Mouse (Mus musculus): ENCODE results near the gene Atp10b. TPM values are rescaled to one million over a fixed set of nuclear protein-coding genes. Genes with fewer than 3 reads are reported as not detected.

Atp10b gene
- polyA plus RNA-seq, 1 experiment: 2.2 TPM

DNA sequence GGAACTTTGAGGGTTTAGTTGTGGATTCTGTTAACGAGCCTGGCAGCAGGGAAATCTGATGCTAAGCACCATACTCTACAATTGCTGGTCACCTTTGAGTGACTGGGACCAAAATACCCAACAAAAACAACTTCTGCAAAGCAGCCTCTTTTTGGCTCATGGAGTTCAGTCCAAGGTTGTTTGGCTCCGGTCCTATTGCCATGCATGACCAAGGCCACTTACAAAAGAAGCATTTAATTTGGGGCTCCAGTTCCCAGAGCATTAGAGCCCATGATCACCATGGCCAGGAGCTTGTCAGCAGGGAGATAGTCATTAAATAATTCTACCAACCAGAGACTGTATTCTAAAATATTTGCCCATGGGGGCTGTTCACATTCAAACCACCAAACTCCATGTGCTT, 2.3 kb upstream of the Atp10b start:
- DNase-seq: peak; percentile 75
- TF ChIP-seq POLR2A (IDR thresholded peaks at IDR 0.05; ENCODE audit: low read depth, low read length): no peak
- no peak for TF ChIP-seq CTCF (conservative IDR thresholded peaks at IDR 0.05; ENCODE audit: insufficient read depth, insufficient read length, low read depth, low read length)
- Histone ChIP-seq H3K27me3 (replicated peaks; ENCODE audit: control insufficient read depth, insufficient read depth, low read length) (no peaks in the 10 kb centered on the region), H3K4me1 (ENCODE audit: control insufficient read depth, insufficient read depth, low read length) (peaks cover 3% of the 10 kb centered on the region; the same call in 1 of the 2 replicates), H3K4me3 (ENCODE audit: insufficient read depth, low read depth, low read length) (no peak overlapping the region), H3K27ac (ENCODE audit: insufficient read depth, low read depth, low read length) (no peak overlapping the region), H3K36me3 (ENCODE audit: control insufficient read depth, insufficient read depth, low read length) (no peaks in the 10 kb centered on the region)
- WGBS: 39% methylated on average over 2 of the region's 2 CpGs

DNA sequence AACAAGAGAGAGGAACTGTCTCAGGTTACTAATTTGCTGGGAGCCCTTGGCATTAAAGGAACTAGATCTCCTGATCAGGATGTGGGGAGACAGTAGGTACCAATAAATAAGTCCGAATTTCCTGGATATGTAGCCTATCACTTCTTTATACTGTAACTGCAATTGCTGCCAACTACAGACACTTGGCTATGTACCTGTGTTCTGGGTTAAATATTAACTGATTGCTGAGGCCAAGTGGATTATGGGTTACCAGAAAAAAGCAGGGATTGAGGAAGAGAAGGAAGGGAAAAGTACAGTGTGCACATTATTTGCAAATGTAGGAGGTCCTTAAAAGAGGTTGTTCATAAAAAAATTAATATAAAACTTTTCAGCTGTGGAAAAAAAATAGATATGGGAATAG, 1.3 kb upstream of the Atp10b start:
- Histone ChIP-seq H3K36me3 (ENCODE audit: control insufficient read depth, insufficient read depth, low read length) (no peaks in the 10 kb centered on the region), H3K4me1 (ENCODE audit: control insufficient read depth, insufficient read depth, low read length) (peaks cover 3% of the 10 kb centered on the region; the same call in 1 of the 2 replicates), H3K27ac (ENCODE audit: insufficient read depth, low read depth, low read length) (0 out of 2 replicates have a peak overlapping the region, but pooled peaks have one; percentile 22), H3K4me3 (ENCODE audit: insufficient read depth, low read depth, low read length) (no peak overlapping the region), H3K27me3 (replicated peaks; ENCODE audit: control insufficient read depth, insufficient read depth, low read length) (no peaks in the 10 kb centered on the region)
- TF ChIP-seq POLR2A (IDR thresholded peaks at IDR 0.05; ENCODE audit: low read depth, low read length): no peak
- TF ChIP-seq CTCF (conservative IDR thresholded peaks at IDR 0.05; ENCODE audit: insufficient read depth, insufficient read length, low read depth, low read length): no peak
- WGBS: 32% methylated on average over 1 of the region's 1 CpGs
- DNase-seq: peak; percentile 80

DNA sequence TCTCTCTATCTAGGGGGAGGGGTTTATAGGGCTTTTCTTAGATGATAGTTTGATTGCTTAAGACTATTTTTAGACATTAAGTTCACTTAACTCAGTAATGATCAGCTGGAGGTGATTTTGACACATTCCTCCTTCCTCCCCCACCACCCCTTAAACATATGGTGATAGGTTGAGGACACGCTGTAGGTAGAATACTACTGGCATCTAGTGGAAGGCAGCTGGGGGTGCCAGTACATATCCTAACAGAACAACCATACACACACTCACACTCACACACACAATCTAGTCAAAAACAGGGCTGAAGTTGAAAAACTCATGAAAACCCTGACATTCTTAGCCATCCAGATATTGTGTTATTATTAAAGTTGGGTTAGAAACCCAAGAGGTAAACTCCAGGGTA, 5.3 kb downstream of the Atp10b start:
- no peak for DNase-seq
- TF ChIP-seq CTCF (conservative IDR thresholded peaks at IDR 0.05; ENCODE audit: insufficient read depth, insufficient read length, low read depth, low read length) (0 out of 2 replicates have a peak, but pooled peaks have one; percentile 9), POLR2A (IDR thresholded peaks at IDR 0.05; ENCODE audit: low read depth, low read length) (no peak)
- no peak overlapping the region for H3K27ac ChIP-seq (ENCODE audit: insufficient read depth, low read depth, low read length)
- no peaks in the 10 kb centered on the region for H3K27me3 ChIP-seq (replicated peaks; ENCODE audit: control insufficient read depth, insufficient read depth, low read length)
- H3K4me1 ChIP-seq (ENCODE audit: control insufficient read depth, insufficient read depth, low read length): no peaks in the 10 kb centered on the region
- H3K4me3 ChIP-seq (ENCODE audit: insufficient read depth, low read depth, low read length): no peak overlapping the region
- no peaks in the 10 kb centered on the region for H3K36me3 ChIP-seq (ENCODE audit: control insufficient read depth, insufficient read depth, low read length)
- WGBS: 86% methylated on average over 1 of the region's 1 CpGs

DNA sequence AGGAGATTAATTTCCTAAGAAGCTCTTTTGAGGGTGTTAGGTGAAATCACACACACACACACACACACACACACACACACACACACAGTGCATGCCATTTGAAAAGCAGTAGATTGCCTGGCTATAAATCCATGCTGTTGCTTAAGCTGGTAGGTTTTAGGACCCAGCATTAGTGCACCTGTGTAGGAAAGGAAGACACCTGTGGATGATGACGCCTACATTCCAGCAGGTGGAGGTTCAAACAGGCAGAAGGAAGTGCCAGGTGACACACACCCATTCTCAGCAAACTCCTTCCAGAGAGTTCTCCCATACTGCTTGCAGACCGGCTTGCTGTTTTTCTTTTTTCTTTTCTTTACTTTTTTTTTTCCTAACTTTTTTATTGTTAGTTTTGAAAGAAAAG, 5.7 kb downstream of the Atp10b start:
- no peak overlapping the region for H3K27ac ChIP-seq (ENCODE audit: insufficient read depth, low read depth, low read length)
- no peak overlapping the region for H3K4me3 ChIP-seq (ENCODE audit: insufficient read depth, low read depth, low read length)
- WGBS: 75% methylated on average over 2 of the region's 2 CpGs
- H3K36me3 ChIP-seq (ENCODE audit: control insufficient read depth, insufficient read depth, low read length): no peaks in the 10 kb centered on the region
- TF ChIP-seq POLR2A (IDR thresholded peaks at IDR 0.05; ENCODE audit: low read depth, low read length): no peak
- TF ChIP-seq CTCF (conservative IDR thresholded peaks at IDR 0.05; ENCODE audit: insufficient read depth, insufficient read length, low read depth, low read length): no peak
- DNase-seq: no peak
- H3K27me3 ChIP-seq (replicated peaks; ENCODE audit: control insufficient read depth, insufficient read depth, low read length): no peaks in the 10 kb centered on the region
- no peaks in the 10 kb centered on the region for H3K4me1 ChIP-seq (ENCODE audit: control insufficient read depth, insufficient read depth, low read length)

DNA sequence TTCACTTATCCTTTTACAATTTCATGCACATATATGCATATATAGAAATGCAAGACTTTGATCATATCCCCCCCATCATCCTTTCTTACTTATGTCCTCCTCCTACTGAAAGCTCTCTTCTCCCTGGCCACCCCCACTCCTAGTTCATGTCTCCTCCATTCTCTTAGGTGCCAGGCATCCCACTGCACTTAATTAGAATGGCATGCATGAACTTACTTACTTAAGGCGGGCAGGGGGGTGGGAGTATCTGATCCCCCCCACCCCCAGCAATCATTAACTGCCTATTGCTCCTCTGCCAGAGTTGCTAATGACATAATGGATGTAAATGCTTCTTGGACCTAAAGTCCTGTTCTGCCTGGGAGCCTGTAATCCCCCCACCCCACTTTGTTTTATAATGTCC, 9.1 kb downstream of the Atp10b start:
- DNase-seq: no peak
- no peak overlapping the region for H3K4me3 ChIP-seq (ENCODE audit: insufficient read depth, low read depth, low read length)
- no peaks in the 10 kb centered on the region for H3K36me3 ChIP-seq (ENCODE audit: control insufficient read depth, insufficient read depth, low read length)
- no peak overlapping the region for H3K27ac ChIP-seq (ENCODE audit: insufficient read depth, low read depth, low read length)
- no peaks in the 10 kb centered on the region for H3K27me3 ChIP-seq (replicated peaks; ENCODE audit: control insufficient read depth, insufficient read depth, low read length)
- H3K4me1 ChIP-seq (ENCODE audit: control insufficient read depth, insufficient read depth, low read length): no peaks in the 10 kb centered on the region
- WGBS: 57% methylated on average over 1 of the region's 1 CpGs
- TF ChIP-seq POLR2A (IDR thresholded peaks at IDR 0.05; ENCODE audit: low read depth, low read length): no peak
- no peak for TF ChIP-seq CTCF (conservative IDR thresholded peaks at IDR 0.05; ENCODE audit: insufficient read depth, insufficient read length, low read depth, low read length)

DNA sequence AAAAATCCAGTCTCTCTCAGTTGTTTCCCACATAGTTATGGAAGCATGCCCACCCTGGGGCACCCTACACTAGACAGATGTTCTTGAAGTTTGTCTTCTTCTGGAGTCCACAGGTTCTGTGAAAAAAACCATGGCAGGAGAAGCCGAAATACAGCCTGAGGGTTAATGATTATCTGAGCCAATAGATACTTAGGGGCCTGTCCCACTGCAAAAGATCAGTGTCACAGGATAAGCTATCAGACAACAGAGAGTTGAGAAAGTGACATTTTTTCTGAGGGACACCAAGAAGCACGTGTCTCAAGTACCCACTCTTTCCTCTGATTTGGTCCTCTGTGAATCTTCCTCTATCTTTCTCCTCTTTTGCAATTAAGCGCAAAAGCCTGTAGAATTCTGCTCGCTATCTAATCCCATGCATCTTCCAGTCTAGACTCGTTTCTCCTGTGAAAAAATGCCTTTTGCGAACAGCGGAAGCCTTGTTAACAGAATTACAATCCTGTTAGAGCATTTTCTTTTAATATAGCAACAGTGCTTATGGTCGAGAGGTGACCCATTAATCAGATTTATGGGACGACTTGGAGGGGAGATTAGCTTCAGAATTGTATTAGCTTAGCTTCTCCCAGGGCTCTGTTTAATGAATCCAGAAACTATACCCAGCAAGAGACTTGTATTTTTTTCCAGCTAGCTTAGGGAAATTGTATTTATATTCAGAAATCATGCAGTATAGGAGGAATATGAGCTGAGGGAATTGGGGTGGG, 10.7 kb downstream of the Atp10b start:
- no peaks in the 10 kb centered on the region for H3K27me3 ChIP-seq (replicated peaks; ENCODE audit: control insufficient read depth, insufficient read depth, low read length)
- H3K4me1 ChIP-seq (ENCODE audit: control insufficient read depth, insufficient read depth, low read length): no peaks in the 10 kb centered on the region
- H3K27ac ChIP-seq (ENCODE audit: insufficient read depth, low read depth, low read length): no peak overlapping the region
- H3K36me3 ChIP-seq (ENCODE audit: control insufficient read depth, insufficient read depth, low read length): no peaks in the 10 kb centered on the region
- H3K4me3 ChIP-seq (ENCODE audit: insufficient read depth, low read depth, low read length): no peak overlapping the region
- 56% methylated on average over 9 of the region's 9 CpGs for WGBS
- TF ChIP-seq POLR2A (IDR thresholded peaks at IDR 0.05; ENCODE audit: low read depth, low read length) (no peak), CTCF (conservative IDR thresholded peaks at IDR 0.05; ENCODE audit: insufficient read depth, insufficient read length, low read depth, low read length) (no peak)
- no peak for DNase-seq

DNA sequence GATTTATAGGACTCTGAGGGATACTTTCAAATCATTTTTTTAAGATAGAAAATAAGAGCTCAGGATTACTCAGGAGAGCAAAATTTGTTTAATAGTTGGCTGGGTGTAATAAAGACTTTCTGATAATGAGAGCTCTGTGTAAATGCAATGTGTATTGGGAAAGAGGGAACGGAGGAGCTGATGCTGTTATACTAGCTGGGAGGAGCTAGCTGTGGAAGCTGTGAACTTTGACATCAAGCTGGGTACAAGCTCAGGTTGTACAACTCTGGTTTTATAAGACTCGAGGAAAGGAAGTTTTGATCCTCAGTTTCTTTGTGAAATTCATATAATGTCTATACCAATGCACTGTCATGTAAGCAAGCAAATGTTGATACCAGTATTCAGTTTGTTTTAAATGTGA, 20.9 kb downstream of the Atp10b start:
- no peaks in the 10 kb centered on the region for H3K27me3 ChIP-seq (replicated peaks; ENCODE audit: control insufficient read depth, insufficient read depth, low read length)
- WGBS: 69% methylated on average over 2 of the region's 2 CpGs
- no peak for DNase-seq

More for the DNA sequence above, 20.9 kb downstream of the Atp10b start:
- H3K27ac ChIP-seq (ENCODE audit: insufficient read depth, low read depth, low read length): no peak overlapping the region
- H3K4me3 ChIP-seq (ENCODE audit: insufficient read depth, low read depth, low read length): no peak overlapping the region
- H3K36me3 ChIP-seq (ENCODE audit: control insufficient read depth, insufficient read depth, low read length): no peaks in the 10 kb centered on the region
- H3K4me1 ChIP-seq (ENCODE audit: control insufficient read depth, insufficient read depth, low read length): no peaks in the 10 kb centered on the region
- TF ChIP-seq CTCF (conservative IDR thresholded peaks at IDR 0.05; ENCODE audit: insufficient read depth, insufficient read length, low read depth, low read length): no peak
